Mouse (Mus musculus) kidney, postnatal 0 days (tissue): ENCODE results near the gene Gdf10. TPM values are rescaled to one million over a fixed set of nuclear protein-coding genes. Genes with fewer than 3 reads are reported as not detected.

Experiments used
- ATAC-seq: fragments of 200-750 bp; cut with Nextera tagmentation; replicated peaks from 2 replicates; pipeline ENCODE4 v1.8.0; 2017; ENCODE audit warnings: low read depth, moderate number of reproducible peaks, moderate TSS enrichment, moderate library complexity; ENCODE audit not compliant: low FRiP score
- DNase-seq: peaks from one replicate; pipeline ENCODE4 v3.0.0-alpha.2; 2016; ENCODE audit warnings: low spot score
- H3K27ac ChIP-seq: fragments of 300-500 bp; sonication (generic); 2 replicates; pipeline ENCODE4 v1.5.1; 2014; ENCODE audit warnings: mild to moderate bottlenecking
- H3K27me3 ChIP-seq: fragments of 300-500 bp; sonication (generic); 2 replicates; pipeline ENCODE4 v1.6.1; 2014; ENCODE audit warnings: low read length, mixed read lengths; ENCODE audit not compliant: insufficient read depth
- H3K36me3 ChIP-seq: fragments of 300-500 bp; sonication (generic); 2 replicates; pipeline ENCODE4 v1.6.1; 2014; ENCODE audit warnings: low read length, mixed read lengths; ENCODE audit not compliant: insufficient read depth
- H3K4me1 ChIP-seq: fragments of 300-500 bp; sonication (generic); replicated peaks from 2 replicates; pipeline ENCODE4 v1.6.1; 2014; ENCODE audit warnings: antibody characterized with exemption, low read length, mixed read lengths; ENCODE audit not compliant: insufficient read depth
- H3K4me2 ChIP-seq: fragments of 300-500 bp; sonication (generic); 2 replicates; pipeline ENCODE4 v1.6.1; 2014; ENCODE audit warnings: mild to moderate bottlenecking, low read length, moderate library complexity, mixed read lengths
- H3K4me3 ChIP-seq: fragments of 300-500 bp; sonication (generic); replicated peaks from 2 replicates; pipeline ENCODE4 v1.5.1; 2014; ENCODE audit warnings: low read depth, low read length
- H3K9ac ChIP-seq: fragments of 300-500 bp; sonication (generic); 2 replicates; pipeline ENCODE4 v1.6.1; 2014; ENCODE audit warnings: low read depth, low read length
- H3K9me3 ChIP-seq: fragments of 300-500 bp; sonication (generic); replicated peaks from 2 replicates; pipeline ENCODE4 v1.6.1; 2016; ENCODE audit warnings: low read length, inconsistent platforms, mixed read lengths
- CTCF ChIP-seq: IDR thresholded peaks from 2 replicates; pipeline ENCODE4 v1.5.1; 2016; ENCODE audit warnings: antibody characterized with exemption, low read depth, mild to moderate bottlenecking, moderate library complexity
- WGBS: fragments of 180-500 bp; shearing (Covaris S2); extraction: QIAGEN DNeasy Blood & Tissue Kit; methylation state at CpG from one replicate; pipeline ENCODE4 v1.1.7; 2014; 5-methylcytosine and 5-hydroxymethylcytosine counted together
- polyA plus RNA-seq: library from polyadenylated mRNA; unstranded; fragments of >200 nt; fragmentation: Nextera tagmentation; extraction: Ambion mirVana; gene quantifications from 2 replicates; pipeline ENCODE4 v1.2.1, GENCODE M21; 2015

The Gdf10 gene
- polyA plus RNA-seq, 1 experiment from 2014 or later, result 3.1 TPM

GRCm38 (mm10) chr14:33952233-33952981, 29.0 kb downstream of the Gdf10 start:
- TF ChIP-seq CTCF, result peak; percentile 33; the same call in 1 of the 2 replicates

GRCm38 (mm10) chr14:33953761-33954160, 30.4 kb downstream of the Gdf10 start, which contains the start of gene Rbp3:
Rbp3 (plus strand) TSS chr14:33954003.
- ATAC-seq, result no peak
- 88% methylated on average over 5 of the region's 5 CpGs for WGBS
- no peak for TF ChIP-seq CTCF
- DNase-seq, result no peak
- no peak within 1 kb of the TSS for H3K9ac ChIP-seq
- H3K27me3 ChIP-seq, result no peaks in the 10 kb centered on the region
- H3K4me2 ChIP-seq, result no peak within 1 kb of the TSS
- no peak within 1 kb of the TSS for H3K27ac ChIP-seq
- H3K4me1 ChIP-seq, result no peaks in the 10 kb centered on the region
- no peaks in the 10 kb centered on the region for H3K36me3 ChIP-seq
- no peak within 1 kb of the TSS for H3K4me3 ChIP-seq
- no peaks in the 10 kb centered on the region for H3K9me3 ChIP-seq

More at GRCm38 (mm10) chr14:33952233-33952981, 29.0 kb downstream of the Gdf10 start:
- Histone ChIP-seq H3K36me3 (no peaks in the 10 kb centered on the region), H3K4me2 (no peak overlapping the region), H3K4me3 (no peak overlapping the region), H3K9ac (no peak overlapping the region), H3K27ac (no peak overlapping the region), H3K27me3 (no peaks in the 10 kb centered on the region), H3K9me3 (no peaks in the 10 kb centered on the region), H3K4me1 (no peaks in the 10 kb centered on the region)
- 58% methylated on average over 6 of the region's 6 CpGs for WGBS
- ATAC-seq, result no peak
- no peak for DNase-seq

GRCm38 (mm10) chr14:33956055-33956454, 32.7 kb downstream of the Gdf10 start:
- ATAC-seq (no peak), DNase-seq (no peak)
- H3K4me3 ChIP-seq, result no peak overlapping the region
- H3K9me3 ChIP-seq, result no peaks in the 10 kb centered on the region
- no peak for TF ChIP-seq CTCF
- H3K36me3 ChIP-seq, result no peaks in the 10 kb centered on the region
- H3K4me2 ChIP-seq, result no peak overlapping the region
- no peak overlapping the region for H3K9ac ChIP-seq
- no peaks in the 10 kb centered on the region for H3K27me3 ChIP-seq
- H3K27ac ChIP-seq, result no peak overlapping the region
- WGBS, result 77% methylated on average over 13 of the region's 13 CpGs
- H3K4me1 ChIP-seq, result no peaks in the 10 kb centered on the region

- Histone ChIP-seq H3K27me3 (no peaks in the 10 kb centered on the region), H3K36me3 (no peaks in the 10 kb centered on the region), H3K4me2 (no peak overlapping the region), H3K4me3 (no peak overlapping the region), H3K27ac (no peak overlapping the region), H3K4me1 (no peaks in the 10 kb centered on the region), H3K9ac (no peak overlapping the region), H3K9me3 (no peaks in the 10 kb centered on the region)
- no peak for DNase-seq
- ATAC-seq, result no peak
- TF ChIP-seq CTCF, result no peak
- 80% methylated on average over 4 of the region's 4 CpGs for WGBS
These were observed 34.8 kb downstream of the Gdf10 start for GRCm38 (mm10) chr14:33958186-33958585.

GRCm38 (mm10) chr14:33958841-33959240, 35.5 kb downstream of the Gdf10 start:
- 69% methylated on average over 3 of the region's 3 CpGs for WGBS
- no peak for DNase-seq
- no peak overlapping the region for H3K4me3 ChIP-seq
- no peaks in the 10 kb centered on the region for H3K4me1 ChIP-seq
- no peak overlapping the region for H3K4me2 ChIP-seq
- no peaks in the 10 kb centered on the region for H3K27me3 ChIP-seq
- no peaks in the 10 kb centered on the region for H3K9me3 ChIP-seq
- no peaks in the 10 kb centered on the region for H3K36me3 ChIP-seq
- no peak overlapping the region for H3K27ac ChIP-seq
- ATAC-seq, result no peak
- no peak overlapping the region for H3K9ac ChIP-seq
- TF ChIP-seq CTCF, result no peak

GRCm38 (mm10) chr14:33959341-33959740, 36.0 kb downstream of the Gdf10 start:
- H3K9ac ChIP-seq, result no peak overlapping the region
- ATAC-seq, result no peak
- H3K27me3 ChIP-seq, result no peaks in the 10 kb centered on the region
- H3K27ac ChIP-seq, result no peak overlapping the region
- peak; percentile 82 for TF ChIP-seq CTCF
- H3K9me3 ChIP-seq, result no peaks in the 10 kb centered on the region
- H3K4me1 ChIP-seq, result no peaks in the 10 kb centered on the region
- H3K36me3 ChIP-seq, result no peaks in the 10 kb centered on the region
- peak; percentile 77 for DNase-seq
- H3K4me2 ChIP-seq, result no peak overlapping the region
- no peak overlapping the region for H3K4me3 ChIP-seq
- WGBS, result 16% methylated on average over 9 of the region's 9 CpGs

- no peaks in the 10 kb centered on the region for H3K9me3 ChIP-seq
- DNase-seq, result no peak
- no peak overlapping the region for H3K27ac ChIP-seq
- TF ChIP-seq CTCF, result peak; percentile 30; the same call in 1 of the 2 replicates
- H3K4me2 ChIP-seq, result no peak overlapping the region
- 72% methylated on average over 7 of the region's 7 CpGs for WGBS
- no peaks in the 10 kb centered on the region for H3K4me1 ChIP-seq
- no peak overlapping the region for H3K9ac ChIP-seq
- H3K36me3 ChIP-seq, result no peaks in the 10 kb centered on the region
- no peak for ATAC-seq
- H3K27me3 ChIP-seq, result no peaks in the 10 kb centered on the region
- H3K4me3 ChIP-seq, result no peak overlapping the region
These were observed 42.3 kb downstream of the Gdf10 start for GRCm38 (mm10) chr14:33965675-33966074.
